Mouse (Mus musculus) midbrain, embryonic 14.5 days (tissue): ENCODE measurements around the gene Rnps1. TPM values are rescaled to one million over a fixed set of nuclear protein-coding genes. Genes with fewer than 3 reads are reported as not detected.

Source experiments
- ATAC-seq: fragments of 200-750 bp; cut with Nextera tagmentation; 2 replicates; pipeline ENCODE4 v1.8.0; 2017; ENCODE audit warnings: moderate number of reproducible peaks, moderate library complexity; ENCODE audit not compliant: low FRiP score, low TSS enrichment
- DNase-seq: peaks from one replicate; pipeline ENCODE4 v3.0.0-alpha.2; 2015
- H3K27ac ChIP-seq: fragments of 300-500 bp; sonication (generic); replicated peaks from 2 replicates; pipeline ENCODE4 v1.5.1; 2014; ENCODE audit warnings: mild to moderate bottlenecking, low read depth, low read length, moderate library complexity
- H3K27me3 ChIP-seq: fragments of 300-500 bp; sonication (generic); 2 replicates; pipeline ENCODE4 v1.6.1; 2014; ENCODE audit warnings: low read length, control low read depth, mixed read lengths; ENCODE audit not compliant: control insufficient read depth, insufficient read depth
- H3K36me3 ChIP-seq: fragments of 300-500 bp; sonication (generic); 2 replicates; pipeline ENCODE4 v1.6.1; 2014; ENCODE audit warnings: low read length, control low read depth; ENCODE audit not compliant: control insufficient read depth, insufficient read depth
- H3K4me1 ChIP-seq: fragments of 300-500 bp; sonication (generic); 2 replicates; pipeline ENCODE4 v1.6.1; 2014; ENCODE audit warnings: mild to moderate bottlenecking, antibody characterized with exemption, low read length, control low read depth; ENCODE audit not compliant: control insufficient read depth, insufficient read depth
- H3K4me2 ChIP-seq: fragments of 300-500 bp; sonication (generic); 2 replicates; pipeline ENCODE4 v1.6.1; 2014; ENCODE audit warnings: mild to moderate bottlenecking, low read length, moderate library complexity
- H3K4me3 ChIP-seq: fragments of 300-500 bp; sonication (generic); replicated peaks from 2 replicates; pipeline ENCODE4 v1.5.1; 2014; ENCODE audit warnings: low read depth, low read length
- H3K9ac ChIP-seq: fragments of 300-500 bp; sonication (generic); replicated peaks from 2 replicates; pipeline ENCODE4 v1.6.1; 2014; ENCODE audit warnings: mild to moderate bottlenecking, low read length, moderate library complexity
- H3K9me3 ChIP-seq: fragments of 300-500 bp; sonication (generic); 2 replicates; pipeline ENCODE4 v1.6.1; 2016; ENCODE audit warnings: low read length, control low read depth, mixed read lengths; ENCODE audit not compliant: control insufficient read depth
- WGBS: fragments of 180-500 bp; shearing (Covaris S2); extraction: QIAGEN DNeasy Blood & Tissue Kit; methylation state at CpG from one replicate; pipeline ENCODE4 v1.1.7; 2014; 5-methylcytosine and 5-hydroxymethylcytosine counted together
- polyA plus RNA-seq: library from polyadenylated mRNA; unstranded; fragments of >200 nt; fragmentation: Nextera tagmentation; extraction: Ambion mirVana; gene quantifications from 2 replicates; pipeline ENCODE4 v1.2.1, GENCODE M21; 2014

Gene Rnps1
- polyA plus RNA-seq, 1 experiment from 2014 or later: 331 TPM

- Histone ChIP-seq H3K9me3 (no peaks in the 10 kb centered on the region), H3K9ac (peak within 1 kb of the TSS; percentile 77), H3K4me1 (peaks cover 19% of the 10 kb centered on the region), H3K4me2 (peak within 1 kb of the TSS; percentile 99), H3K27me3 (no peaks in the 10 kb centered on the region), H3K36me3 (peaks cover 23% of the 10 kb centered on the region), H3K27ac (peak within 1 kb of the TSS; percentile 83), H3K4me3 (peak within 1 kb of the TSS; percentile 80)
- ATAC-seq (peak; percentile 97), DNase-seq (peak; percentile 100)
- under 1% methylated on average over 72 of the region's 75 CpGs for WGBS
These were observed 55.7 kb downstream of the Rnps1 start, which contains the start of the genes E4f1 and Pgp for GRCm38 (mm10) chr17:24469910-24470602. TSS of gene E4f1 (minus strand) at chr17:24470313. TSS of gene Pgp (plus strand) at chr17:24470392.

GRCm38 (mm10) chr17:24470701-24471527, 56.5 kb downstream of the Rnps1 start:
- no peak for DNase-seq

GRCm38 (mm10) chr17:24472512-24472911, 58.1 kb downstream of the Rnps1 start:
- H3K4me1 ChIP-seq: peaks cover 19% of the 10 kb centered on the region
- ATAC-seq (no peak), DNase-seq (no peak)
- no peaks in the 10 kb centered on the region for H3K27me3 ChIP-seq
- WGBS: 93% methylated on average over 4 of the region's 4 CpGs
- H3K9me3 ChIP-seq: no peaks in the 10 kb centered on the region
- H3K36me3 ChIP-seq: peaks cover 46% of the 10 kb centered on the region
- no peak overlapping the region for H3K4me3 ChIP-seq
- no peak overlapping the region for H3K9ac ChIP-seq
- H3K4me2 ChIP-seq: peak overlapping the region; percentile 99
- H3K27ac ChIP-seq: no peak overlapping the region

More at GRCm38 (mm10) chr17:24470701-24471527, 56.5 kb downstream of the Rnps1 start:
- Histone ChIP-seq H3K27me3 (no peaks in the 10 kb centered on the region), H3K4me1 (peaks cover 19% of the 10 kb centered on the region), H3K27ac (peak overlapping the region; percentile 79), H3K36me3 (peaks cover 32% of the 10 kb centered on the region), H3K9me3 (no peaks in the 10 kb centered on the region), H3K4me3 (peak overlapping the region; percentile 80), H3K4me2 (peak overlapping the region; percentile 99), H3K9ac (peak overlapping the region; percentile 77)
- peak; percentile 22; the same call in 1 of the 2 replicates for ATAC-seq
- WGBS: under 1% methylated on average over 68 of the region's 68 CpGs

- no peak within 1 kb of the TSS for H3K9ac ChIP-seq
- H3K4me2 ChIP-seq: peak within 1 kb of the TSS; percentile 99; the same call in 1 of the 2 replicates
- peaks cover 26% of the 10 kb centered on the region for H3K4me1 ChIP-seq
- DNase-seq (no peak), ATAC-seq (no peak)
- H3K4me3 ChIP-seq: no peak within 1 kb of the TSS
- peaks cover 46% of the 10 kb centered on the region for H3K36me3 ChIP-seq
- H3K27me3 ChIP-seq: no peaks in the 10 kb centered on the region
- WGBS: 72% methylated on average over 6 of the region's 6 CpGs
- H3K27ac ChIP-seq: no peak within 1 kb of the TSS
- H3K9me3 ChIP-seq: no peaks in the 10 kb centered on the region
These were observed 59.4 kb downstream of the Rnps1 start, which contains the start of gene Bricd5 for GRCm38 (mm10) chr17:24473612-24474275. TSS of gene Bricd5 (plus strand) at chr17:24473884.

GRCm38 (mm10) chr17:24474557-24474956, 60.2 kb downstream of the Rnps1 start:
- Histone ChIP-seq H3K4me1 (peaks cover 26% of the 10 kb centered on the region), H3K9me3 (no peaks in the 10 kb centered on the region), H3K4me2 (no peak overlapping the region), H3K9ac (no peak overlapping the region), H3K27ac (no peak overlapping the region), H3K27me3 (no peaks in the 10 kb centered on the region), H3K36me3 (peaks cover 46% of the 10 kb centered on the region), H3K4me3 (no peak overlapping the region)
- DNase-seq: no peak
- WGBS: 89% methylated on average over 5 of the region's 5 CpGs
- no peak for ATAC-seq

Other genes starting within 250 kb of the Rnps1 start
- gene Atp6v0c, start 244.9 kb upstream of the Rnps1 start, polyA plus RNA-seq: 1,214 and 1,517 TPM in 2 replicates
- 25.9 and 27.0 TPM in 2 replicates for gene Tbc1d24, start 209.0 kb upstream of the Rnps1 start, polyA plus RNA-seq
- gene Ntn3, start 205.0 kb upstream of the Rnps1 start, polyA plus RNA-seq: 3.1 and 3.4 TPM in 2 replicates
- gene Tedc2, start 193.7 kb upstream of the Rnps1 start, polyA plus RNA-seq: 8.0 and 9.0 TPM in 2 replicates
- 11.1 and 16.6 TPM in 2 replicates for gene Ccnf, start 163.1 kb upstream of the Rnps1 start, polyA plus RNA-seq
- 0.18 and 0.47 TPM in 2 replicates for gene Abca17, start 63.5 kb upstream of the Rnps1 start, polyA plus RNA-seq
- gene Abca3, start 62.6 kb upstream of the Rnps1 start, polyA plus RNA-seq: 26.2 and 31.4 TPM in 2 replicates
- gene Eci1, start 12.1 kb downstream of the Rnps1 start, polyA plus RNA-seq: 26.9 and 27.7 TPM in 2 replicates
- 4.2 and 6.1 TPM in 2 replicates for gene Dnase1l2, start 28.5 kb downstream of the Rnps1 start, polyA plus RNA-seq
- gene E4f1, start 55.7 kb downstream of the Rnps1 start, polyA plus RNA-seq: 22.7 and 22.8 TPM in 2 replicates
- 60.5 and 62.7 TPM in 2 replicates for gene Pgp, start 55.8 kb downstream of the Rnps1 start, polyA plus RNA-seq
- 0.45 TPM in 1 of 2 replicates, not detected in the other for gene Bricd5, start 59.3 kb downstream of the Rnps1 start, polyA plus RNA-seq
- gene Mlst8, start 64.5 kb downstream of the Rnps1 start, polyA plus RNA-seq: 36.2 and 43.0 TPM in 2 replicates
- gene Caskin1, start 74.0 kb downstream of the Rnps1 start, polyA plus RNA-seq: 34.8 and 37.5 TPM in 2 replicates
- gene Traf7, start 113.4 kb downstream of the Rnps1 start, polyA plus RNA-seq: 86.2 and 90.8 TPM in 2 replicates
- 4.9 and 6.5 TPM in 2 replicates for gene Rab26, start 119.6 kb downstream of the Rnps1 start, polyA plus RNA-seq
- 18.0 and 28.3 TPM in 2 replicates for gene Pkd1, start 135.3 kb downstream of the Rnps1 start, polyA plus RNA-seq
- gene Tsc2, start 218.1 kb downstream of the Rnps1 start, polyA plus RNA-seq: 79.5 and 89.5 TPM in 2 replicates
- gene Nthl1, start 218.1 kb downstream of the Rnps1 start, polyA plus RNA-seq: 6.5 and 8.9 TPM in 2 replicates
- 36.7 and 39.2 TPM in 2 replicates for gene Slc9a3r2, start 235.8 kb downstream of the Rnps1 start, polyA plus RNA-seq
- gene Npw, start 243.9 kb downstream of the Rnps1 start, polyA plus RNA-seq: not detected in 2 replicates